Mouse (Mus musculus): Measurements from ENCODE around the gene Wnk1.

- TF ChIP-seq EP300 (IDR thresholded peaks at IDR 0.05; ENCODE audit: low read depth in 1 of 2, low read length in 2 of 2) = no peak
- no peak for TF ChIP-seq GATA1 (IDR thresholded peaks at IDR 0.05; ENCODE audit: low read depth, low read length)
- no peak for TF ChIP-seq NELFE (IDR thresholded peaks at IDR 0.05; ENCODE audit: low read depth, low read length)
- TF ChIP-seq POLR2A (IDR thresholded peaks at IDR 0.05; ENCODE audit: control insufficient read depth in 1 of 2, insufficient read depth in 1 of 2, low read depth in 1 of 2, low read length in 2 of 2, poor library complexity in 1 of 2) = no peak
- no peak for TF ChIP-seq CTCF (IDR thresholded peaks at IDR 0.05 in 2 of 3, conservative IDR thresholded peaks at IDR 0.05 in 1 of 3; ENCODE audit: control insufficient read depth in 1 of 3, insufficient read depth in 1 of 3, low read depth in 2 of 3, low read length in 3 of 3, poor library complexity in 1 of 3, severe bottlenecking in 1 of 3)
Measured at GRCm38 (mm10) chr6:120082251-120082950, 43.9 kb upstream of the Wnk1 start.
